Mouse (Mus musculus): ENCODE data around the gene Kif14. TPM values are rescaled to one million over a fixed set of nuclear protein-coding genes. Genes with fewer than 3 reads are reported as not detected.
A peak's percentile ranks its signal among the peaks of the same experiment; 100 is the strongest.

The Kif14 gene
- polyA plus RNA-seq, 1 experiment from 2014 or later, result 5.2 TPM

DNA sequence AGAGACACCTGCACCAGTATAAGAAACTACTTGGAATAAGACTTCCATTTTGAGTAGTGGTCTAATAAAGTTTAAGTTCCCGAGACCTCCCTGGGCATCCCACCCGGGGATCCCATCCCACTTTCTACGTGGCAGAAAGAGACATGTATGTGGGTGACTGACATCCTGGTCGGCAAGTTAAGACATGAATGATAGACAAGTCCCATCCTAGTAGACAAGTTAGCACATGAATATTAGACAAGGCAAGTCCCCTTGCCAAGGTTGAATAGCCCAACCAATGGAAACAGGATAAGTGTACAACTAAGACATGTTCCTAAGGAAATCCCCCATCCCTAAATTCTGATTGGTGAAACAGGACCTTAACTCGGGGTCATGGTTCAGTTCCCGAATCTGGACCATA lies 16.6 kb upstream of the Kif14 start:
- Histone ChIP-seq H3K4me3 (replicated peaks) (no peak overlapping the region), H3K9me3 (replicated peaks) (no peaks in the 10 kb centered on the region), H3K27me3 (no peaks in the 10 kb centered on the region), H3K27ac (replicated peaks) (no peak overlapping the region), H3K4me2 (replicated peaks) (no peak overlapping the region), H3K9ac (no peak overlapping the region), H3K4me1 (no peaks in the 10 kb centered on the region), H3K36me3 (no peaks in the 10 kb centered on the region)
- WGBS, result 86% methylated on average over 6 of the region's 6 CpGs
- ATAC-seq (ENCODE audit: insufficient number of reproducible peaks, low FRiP score, low TSS enrichment, low read depth), result no peak

GRCm38 (mm10) chr1:136450206-136450605 lies 15.9 kb upstream of the Kif14 start:
- Histone ChIP-seq H3K36me3 (no peaks in the 10 kb centered on the region), H3K27me3 (no peaks in the 10 kb centered on the region), H3K4me2 (replicated peaks) (no peak overlapping the region), H3K9me3 (replicated peaks) (no peaks in the 10 kb centered on the region), H3K27ac (replicated peaks) (no peak overlapping the region), H3K9ac (no peak overlapping the region), H3K4me1 (no peaks in the 10 kb centered on the region), H3K4me3 (replicated peaks) (no peak overlapping the region)
- 78% methylated on average over 5 of the region's 5 CpGs for WGBS
- no peak for ATAC-seq (ENCODE audit: insufficient number of reproducible peaks, low FRiP score, low TSS enrichment, low read depth)

DNA sequence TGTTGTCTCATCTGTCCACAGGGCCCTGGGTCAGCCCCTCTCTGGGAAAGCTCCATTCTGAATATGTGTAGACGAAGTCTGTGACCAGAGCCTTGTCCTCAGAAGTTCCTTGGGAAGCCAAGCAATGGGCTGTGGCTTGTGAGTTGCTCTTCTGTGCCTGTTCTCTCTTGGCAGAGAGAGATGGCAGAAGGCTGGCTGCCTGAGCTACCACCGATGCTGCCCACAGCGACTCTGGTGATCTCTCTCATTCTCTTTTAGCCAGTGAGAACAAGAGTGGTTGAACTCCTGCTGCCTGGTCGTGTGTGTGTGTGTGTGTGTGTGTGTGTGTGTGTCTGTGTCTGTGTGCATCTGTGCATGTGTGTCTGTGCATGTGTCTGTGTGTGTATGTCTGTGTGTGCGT lies 13.7 kb upstream of the Kif14 start:
- Histone ChIP-seq H3K9ac (no peak overlapping the region), H3K4me1 (no peaks in the 10 kb centered on the region), H3K27ac (replicated peaks) (no peak overlapping the region), H3K27me3 (no peaks in the 10 kb centered on the region), H3K36me3 (no peaks in the 10 kb centered on the region), H3K4me3 (replicated peaks) (no peak overlapping the region), H3K9me3 (replicated peaks) (no peaks in the 10 kb centered on the region), H3K4me2 (replicated peaks) (no peak overlapping the region)
- 66% methylated on average over 5 of the region's 5 CpGs for WGBS
- ATAC-seq (ENCODE audit: insufficient number of reproducible peaks, low FRiP score, low TSS enrichment, low read depth), result no peak

DNA sequence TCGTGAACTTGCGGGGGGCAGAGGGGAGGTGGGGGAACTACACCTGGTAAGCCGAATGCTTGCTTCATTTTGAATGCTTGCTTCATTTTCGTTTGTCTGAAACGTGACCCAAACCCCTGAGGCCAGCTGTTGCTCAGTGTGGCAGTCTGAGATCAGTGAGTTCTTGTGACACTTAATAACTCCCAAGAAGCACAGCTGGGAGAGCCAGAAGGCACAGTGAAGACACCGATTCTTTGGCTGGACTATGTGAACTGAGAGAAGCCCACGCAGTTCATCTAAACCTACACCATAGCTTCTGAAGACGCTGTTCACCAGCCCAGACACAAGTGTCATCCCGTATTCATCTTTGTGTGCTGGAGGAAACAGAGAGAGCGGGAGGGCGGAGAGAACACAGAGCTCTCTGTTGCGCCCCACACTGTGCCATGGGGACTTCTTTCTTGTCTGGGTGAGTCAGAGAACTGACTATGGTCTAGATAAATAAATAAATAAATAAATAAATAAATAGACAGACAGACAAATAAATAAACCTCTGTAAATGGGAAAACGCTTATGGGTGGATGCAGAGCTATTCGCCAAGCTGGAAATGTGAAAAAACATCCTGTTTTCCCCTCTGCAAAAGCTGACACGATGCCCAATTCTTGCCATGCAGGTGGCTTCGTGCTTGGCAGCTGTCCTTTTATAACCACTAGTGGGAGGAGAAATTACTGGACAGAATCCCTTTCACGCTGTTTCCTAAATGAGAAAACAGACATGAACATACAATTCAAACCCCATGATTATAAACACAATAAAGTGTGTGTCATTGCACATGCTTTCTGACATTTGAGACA lies 10.2 kb upstream of the Kif14 start:
- Histone ChIP-seq H3K9me3 (replicated peaks) (no peaks in the 10 kb centered on the region), H3K4me1 (no peaks in the 10 kb centered on the region), H3K4me2 (replicated peaks) (no peak overlapping the region), H3K27ac (replicated peaks) (no peak overlapping the region), H3K9ac (no peak overlapping the region), H3K27me3 (no peaks in the 10 kb centered on the region), H3K4me3 (replicated peaks) (no peak overlapping the region), H3K36me3 (no peaks in the 10 kb centered on the region)
- no peak for ATAC-seq (ENCODE audit: insufficient number of reproducible peaks, low FRiP score, low TSS enrichment, low read depth)
- 48% methylated on average over 17 of the region's 17 CpGs for WGBS

- Histone ChIP-seq H3K9me3 (replicated peaks) (no peaks in the 10 kb centered on the region), H3K27ac (replicated peaks) (no peak overlapping the region), H3K9ac (no peak overlapping the region), H3K27me3 (no peaks in the 10 kb centered on the region), H3K4me3 (replicated peaks) (no peak overlapping the region), H3K4me2 (replicated peaks) (no peak overlapping the region), H3K36me3 (no peaks in the 10 kb centered on the region), H3K4me1 (no peaks in the 10 kb centered on the region)
- ATAC-seq (ENCODE audit: insufficient number of reproducible peaks, low FRiP score, low TSS enrichment, low read depth), result no peak
- 78% methylated on average over 6 of the region's 6 CpGs for WGBS
Observed at GRCm38 (mm10) chr1:136456741-136457140, 9.4 kb upstream of the Kif14 start.

DNA sequence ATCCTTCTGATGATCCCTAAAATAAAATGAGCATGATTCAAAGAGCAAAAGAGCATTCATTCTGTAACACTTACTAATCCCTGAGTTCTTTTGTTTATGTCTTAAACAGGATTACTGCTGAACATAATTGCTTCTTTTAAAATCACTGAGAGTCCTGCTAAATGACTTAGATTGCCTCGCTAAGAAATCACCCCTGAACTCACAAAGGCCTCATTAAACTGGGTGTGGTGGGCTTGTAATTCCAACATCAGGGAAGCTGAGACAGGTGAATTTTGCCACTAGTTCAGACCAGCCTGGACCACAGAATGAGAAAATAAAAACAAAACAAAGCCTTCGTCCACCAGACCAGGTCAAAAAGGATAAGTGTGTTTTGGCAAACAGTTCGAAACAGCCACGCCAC lies 8.7 kb upstream of the Kif14 start:
- no peaks in the 10 kb centered on the region for H3K9me3 ChIP-seq (replicated peaks)
- H3K27me3 ChIP-seq, result no peaks in the 10 kb centered on the region
- H3K36me3 ChIP-seq, result no peaks in the 10 kb centered on the region
- peaks cover under 1% of the 10 kb centered on the region; the same call in 1 of the 2 replicates for H3K4me1 ChIP-seq
- no peak for ATAC-seq (ENCODE audit: insufficient number of reproducible peaks, low FRiP score, low TSS enrichment, low read depth)
- H3K27ac ChIP-seq (replicated peaks), result no peak overlapping the region
- H3K4me2 ChIP-seq (replicated peaks), result no peak overlapping the region
- WGBS, result 68% methylated on average over 4 of the region's 4 CpGs
- no peak overlapping the region for H3K9ac ChIP-seq
- no peak overlapping the region for H3K4me3 ChIP-seq (replicated peaks)

- H3K4me3 ChIP-seq (replicated peaks), result no peak overlapping the region
- H3K27me3 ChIP-seq, result no peaks in the 10 kb centered on the region
- H3K4me1 ChIP-seq, result peaks cover 6% of the 10 kb centered on the region; the same call in 1 of the 2 replicates
- 24% methylated on average over 9 of the region's 9 CpGs for WGBS
- no peak overlapping the region for H3K27ac ChIP-seq (replicated peaks)
- H3K9me3 ChIP-seq (replicated peaks), result no peaks in the 10 kb centered on the region
- no peaks in the 10 kb centered on the region for H3K36me3 ChIP-seq
- no peak overlapping the region for H3K9ac ChIP-seq
- no peak for ATAC-seq (ENCODE audit: insufficient number of reproducible peaks, low FRiP score, low TSS enrichment, low read depth)
- no peak overlapping the region for H3K4me2 ChIP-seq (replicated peaks)
Observed at GRCm38 (mm10) chr1:136458691-136459245, 7.4 kb upstream of the Kif14 start.

- no peak overlapping the region for H3K27ac ChIP-seq (replicated peaks)
- no peaks in the 10 kb centered on the region for H3K36me3 ChIP-seq
- no peak overlapping the region for H3K4me2 ChIP-seq (replicated peaks)
- no peak overlapping the region for H3K9ac ChIP-seq
- no peak overlapping the region for H3K4me3 ChIP-seq (replicated peaks)
- ATAC-seq (ENCODE audit: insufficient number of reproducible peaks, low FRiP score, low TSS enrichment, low read depth), result no peak
- 38% methylated on average over 10 of the region's 10 CpGs for WGBS
- no peaks in the 10 kb centered on the region for H3K9me3 ChIP-seq (replicated peaks)
- peaks cover 18% of the 10 kb centered on the region for H3K4me1 ChIP-seq
- no peaks in the 10 kb centered on the region for H3K27me3 ChIP-seq
Observed at GRCm38 (mm10) chr1:136462443-136462842, 3.7 kb upstream of the Kif14 start.

DNA sequence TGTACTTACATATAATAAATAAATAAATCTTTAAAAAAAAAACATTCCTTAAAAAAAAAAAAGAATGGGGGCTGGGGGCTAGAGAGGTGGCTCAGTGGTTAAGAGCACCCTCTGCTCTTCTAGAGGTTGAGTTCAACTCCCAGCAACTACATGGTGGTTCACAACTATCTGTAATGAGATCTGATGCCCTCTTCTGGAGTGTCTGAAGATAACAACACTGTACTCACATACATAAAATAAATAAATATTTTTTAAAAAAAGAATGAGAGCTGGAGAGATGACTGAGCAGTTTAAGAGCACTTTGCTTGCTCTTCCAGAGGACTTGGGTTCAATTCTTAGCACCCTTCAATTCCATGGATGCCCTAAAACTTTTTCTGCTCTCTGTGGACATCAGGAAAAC lies 975 bp upstream of the Kif14 start:
- H3K27me3 ChIP-seq, result no peaks in the 10 kb centered on the region
- no peak overlapping the region for H3K9ac ChIP-seq
- peaks cover 20% of the 10 kb centered on the region for H3K4me1 ChIP-seq
- no peak overlapping the region for H3K27ac ChIP-seq (replicated peaks)
- no peak for ATAC-seq (ENCODE audit: insufficient number of reproducible peaks, low FRiP score, low TSS enrichment, low read depth)
- H3K4me2 ChIP-seq (replicated peaks), result no peak overlapping the region
- H3K9me3 ChIP-seq (replicated peaks), result no peaks in the 10 kb centered on the region
- peaks cover 4% of the 10 kb centered on the region; the same call in 1 of the 2 replicates for H3K36me3 ChIP-seq
- no peak overlapping the region for H3K4me3 ChIP-seq (replicated peaks)

GRCm38 (mm10) chr1:136469408-136469807 lies 3.3 kb downstream of the Kif14 start:
- Histone ChIP-seq H3K4me1 (peaks cover 19% of the 10 kb centered on the region), H3K4me2 (replicated peaks) (no peak overlapping the region), H3K27me3 (no peaks in the 10 kb centered on the region), H3K4me3 (replicated peaks) (no peak overlapping the region), H3K36me3 (peaks cover 12% of the 10 kb centered on the region), H3K9ac (no peak overlapping the region), H3K9me3 (replicated peaks) (no peaks in the 10 kb centered on the region), H3K27ac (replicated peaks) (no peak overlapping the region)
- WGBS, result 79% methylated on average over 4 of the region's 4 CpGs
- no peak for ATAC-seq (ENCODE audit: insufficient number of reproducible peaks, low FRiP score, low TSS enrichment, low read depth)

GRCm38 (mm10) chr1:136470471-136470870 lies 4.3 kb downstream of the Kif14 start:
- H3K36me3 ChIP-seq, result peaks cover 13% of the 10 kb centered on the region
- peak overlapping the region; percentile 39 for H3K27ac ChIP-seq (replicated peaks)
- H3K4me3 ChIP-seq (replicated peaks), result no peak overlapping the region
- H3K4me2 ChIP-seq (replicated peaks), result 0 out of 2 replicates have a peak overlapping the region, but pooled peaks have one; percentile 10
- 13% methylated on average over 6 of the region's 6 CpGs for WGBS
- 0 out of 2 replicates have a peak, but pooled peaks have one; percentile 1 for ATAC-seq (ENCODE audit: insufficient number of reproducible peaks, low FRiP score, low TSS enrichment, low read depth)
- H3K27me3 ChIP-seq, result no peaks in the 10 kb centered on the region
- H3K9me3 ChIP-seq (replicated peaks), result no peaks in the 10 kb centered on the region
- H3K9ac ChIP-seq, result no peak overlapping the region
- H3K4me1 ChIP-seq, result peaks cover 19% of the 10 kb centered on the region

DNA sequence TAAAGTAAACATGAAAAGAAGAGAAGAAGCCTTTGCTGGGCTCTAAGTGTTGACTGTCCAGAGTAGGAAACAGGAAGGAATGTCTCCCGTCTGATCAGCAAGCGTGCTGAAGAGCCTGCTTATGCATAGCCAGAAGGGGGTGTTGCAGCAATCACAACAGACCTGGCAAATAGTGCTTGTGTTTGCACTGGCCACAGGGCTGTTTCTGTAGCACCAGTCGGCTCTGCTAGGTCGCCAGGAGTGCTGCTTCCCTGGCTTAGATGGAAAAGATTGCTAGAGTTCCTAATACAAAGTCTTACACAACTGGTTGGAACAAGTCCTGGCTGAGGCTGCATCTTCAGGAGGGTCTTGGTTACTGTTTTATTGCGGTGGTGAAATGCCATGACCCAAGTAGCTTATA lies 25.5 kb downstream of the Kif14 start:
- Histone ChIP-seq H3K9me3 (replicated peaks) (no peaks in the 10 kb centered on the region), H3K4me2 (replicated peaks) (no peak overlapping the region), H3K27me3 (no peaks in the 10 kb centered on the region), H3K9ac (no peak overlapping the region), H3K4me1 (no peaks in the 10 kb centered on the region), H3K36me3 (peaks cover 42% of the 10 kb centered on the region), H3K4me3 (replicated peaks) (no peak overlapping the region), H3K27ac (replicated peaks) (no peak overlapping the region)
- 79% methylated on average over 5 of the region's 5 CpGs for WGBS
- no peak for ATAC-seq (ENCODE audit: insufficient number of reproducible peaks, low FRiP score, low TSS enrichment, low read depth)

All from embryonic facial prominence, embryonic 15.5 days (tissue).